Mouse (Mus musculus) kidney, postnatal 25 days (tissue): ENCODE data around the gene Ankrd44.

Experiments used
- DNase-seq, 2 experiments: peaks; one replicate each; pipeline ENCODE4 v3.0.0; 2021; ENCODE audit warnings: mixed read lengths in 2 of 2

Ankrd44 gene

DNA sequence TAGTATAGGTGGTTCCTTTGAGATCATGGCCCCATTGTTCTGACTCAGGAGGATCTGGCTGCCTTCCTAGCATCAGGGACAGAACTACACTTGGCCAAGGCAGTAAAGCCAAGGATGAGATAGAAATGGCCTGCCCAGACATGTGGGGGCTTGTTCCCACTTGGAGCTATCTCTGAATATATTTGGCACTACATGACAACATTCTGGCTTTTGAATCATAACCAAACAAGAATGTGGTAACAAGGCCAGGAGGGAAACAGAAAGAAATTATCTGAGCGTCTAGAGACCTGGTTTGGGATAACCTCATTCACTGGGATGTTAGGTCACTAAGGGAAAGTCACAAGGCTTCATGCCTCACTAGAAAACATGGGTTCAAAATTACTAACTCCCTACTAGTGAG is 81.8 kb downstream of the Ankrd44 start:
- no peak for DNase-seq

DNA sequence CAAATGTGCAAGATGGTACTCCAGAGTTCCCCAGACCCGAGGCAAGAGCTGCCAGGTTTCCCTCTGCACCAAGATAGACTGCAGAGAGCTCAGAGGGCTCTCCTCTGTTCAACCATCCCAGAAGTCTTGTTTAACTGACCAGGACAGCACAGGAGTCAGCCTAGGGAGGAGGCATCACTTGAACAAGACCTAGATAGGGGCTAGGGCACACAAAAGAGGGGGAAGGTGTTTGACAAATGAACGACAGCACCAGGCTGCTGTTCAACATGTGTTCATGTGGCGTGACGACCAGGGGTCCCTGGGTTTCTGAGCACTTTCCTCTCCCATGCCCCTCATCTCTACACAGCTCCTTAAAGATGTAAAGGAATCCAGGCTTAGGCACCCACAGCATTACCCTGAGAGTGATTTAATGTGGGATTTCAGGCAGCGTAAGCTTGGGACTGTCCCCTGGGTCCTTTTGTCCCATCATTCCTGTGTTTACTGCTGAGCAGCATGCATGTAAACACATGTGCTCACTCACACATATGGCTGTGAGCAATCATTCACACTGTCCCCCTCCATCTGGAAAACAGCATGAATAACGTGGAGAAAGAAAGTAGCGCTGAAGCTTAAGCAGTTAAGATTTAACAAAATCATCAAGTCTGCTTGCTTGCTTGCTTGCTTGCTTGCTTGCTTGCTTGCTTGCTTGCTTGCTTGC is 83.3 kb downstream of the Ankrd44 start:
- no peak for DNase-seq

DNA sequence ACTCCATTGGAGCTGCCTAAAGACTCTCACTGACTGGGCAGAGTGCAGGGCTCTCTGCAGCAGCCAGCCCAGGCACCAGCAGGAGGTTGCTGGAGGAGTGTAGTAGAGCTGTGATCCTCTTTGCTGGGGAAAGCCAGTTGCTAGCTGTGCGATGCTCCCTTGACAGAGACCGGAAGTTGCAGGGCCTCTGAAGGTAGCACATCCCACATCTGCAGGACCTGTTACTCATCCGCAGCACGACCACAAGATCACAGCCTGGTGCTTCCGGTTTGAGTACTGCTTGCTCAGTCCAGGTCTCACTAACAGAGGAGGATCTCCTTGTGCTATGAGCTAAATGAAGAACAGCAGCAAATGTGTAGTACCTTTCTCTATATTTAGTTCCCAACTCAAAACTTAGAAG is 84.4 kb downstream of the Ankrd44 start:
- DNase-seq: no peak

DNA sequence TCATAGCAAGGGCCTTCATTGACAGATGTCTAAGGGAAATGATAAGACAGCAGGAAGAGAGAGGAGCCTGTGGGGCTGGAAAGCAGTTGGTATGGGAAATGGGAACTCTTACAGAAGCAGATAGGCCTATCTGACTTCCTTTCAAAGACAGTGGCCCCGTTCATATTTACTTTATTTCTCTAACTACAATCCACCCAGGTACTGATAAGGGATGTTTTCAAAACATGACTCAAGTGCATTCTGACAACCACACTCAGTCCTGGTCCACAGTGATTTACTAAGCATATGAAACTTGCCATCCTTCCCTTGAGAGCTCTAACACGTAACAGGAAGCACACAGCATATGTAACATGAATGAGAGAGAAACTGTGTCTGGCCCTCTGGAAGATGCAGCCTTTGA is 86.1 kb downstream of the Ankrd44 start:
- no peak for DNase-seq

DNA sequence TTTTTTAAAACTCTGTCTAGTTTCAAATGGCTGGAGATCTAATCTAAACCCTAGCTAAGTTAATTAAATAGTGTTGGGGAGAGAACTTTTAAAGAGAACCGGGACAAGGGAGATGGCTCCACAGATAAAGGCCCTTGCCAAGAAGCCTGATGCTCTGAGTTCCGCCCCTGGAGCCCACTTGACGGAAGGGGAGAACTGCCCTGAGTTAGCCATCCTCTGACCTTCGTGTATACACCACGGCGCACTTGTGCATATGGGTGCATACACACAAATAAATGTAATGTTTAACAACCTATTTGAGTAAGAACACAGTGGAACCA is 87.7 kb downstream of the Ankrd44 start:
- no peak for DNase-seq

DNA sequence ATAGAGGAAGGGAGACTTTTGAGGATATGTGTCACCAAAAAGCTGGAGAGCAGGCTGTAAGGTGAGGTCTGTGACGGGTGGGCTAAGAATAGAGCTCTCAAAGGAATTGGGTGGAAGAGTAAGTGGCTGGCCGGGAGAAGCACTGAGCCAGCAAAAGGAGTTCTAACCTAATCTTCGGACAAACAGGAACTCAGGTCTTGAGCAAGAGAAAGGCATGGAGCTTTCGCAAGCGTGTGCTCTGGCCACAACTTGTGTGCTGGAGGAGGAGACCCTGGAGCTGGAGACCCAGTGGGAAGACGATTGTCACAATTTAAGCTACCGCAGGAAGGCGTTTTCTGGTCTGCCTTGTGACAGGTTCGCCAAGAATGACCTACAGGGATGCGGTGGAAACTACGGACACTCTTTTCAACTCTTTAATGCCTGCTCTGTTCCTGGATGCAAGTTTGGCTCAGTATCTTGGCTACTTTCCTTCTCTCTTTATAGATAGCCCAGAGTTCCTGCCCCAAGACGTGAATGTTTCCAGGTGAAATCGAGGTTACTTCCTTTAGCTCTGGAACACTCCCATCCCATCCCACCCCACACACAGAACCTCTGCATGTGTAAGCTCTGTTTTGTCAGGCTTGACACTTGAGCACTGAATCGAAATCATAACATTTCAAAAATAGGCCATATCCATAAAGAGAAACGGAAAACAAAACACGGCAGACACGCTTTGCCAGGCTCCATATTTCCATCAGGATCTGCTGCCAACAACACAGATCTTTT is 88.3 kb downstream of the Ankrd44 start:
- no peak for DNase-seq

DNA sequence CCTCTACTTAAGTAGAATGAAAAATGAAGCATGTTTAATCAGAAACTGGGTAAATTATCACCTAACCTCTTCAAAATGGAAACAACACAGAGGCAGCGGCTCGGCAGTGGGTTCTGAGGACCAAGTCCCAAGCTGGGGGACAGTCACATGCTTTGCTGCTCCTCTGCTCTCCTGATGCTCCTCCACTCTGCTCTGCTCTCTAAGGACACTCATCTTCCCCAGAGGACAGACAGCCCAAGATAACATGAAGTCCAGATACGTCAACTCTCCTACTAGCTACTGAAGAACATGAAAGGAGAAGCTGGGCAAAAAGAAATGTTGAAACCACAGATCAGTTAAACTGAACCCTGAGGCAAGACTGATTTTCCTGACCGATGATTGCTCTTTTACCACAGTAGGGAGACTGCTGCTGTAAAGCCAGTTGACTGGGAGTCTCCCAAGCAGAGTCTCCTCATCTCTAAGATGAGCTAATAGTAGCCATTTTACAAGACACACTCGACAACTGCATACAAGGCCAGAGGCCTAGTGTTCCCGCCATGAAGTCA is 90.5 kb downstream of the Ankrd44 start:
- no peak for DNase-seq

DNA sequence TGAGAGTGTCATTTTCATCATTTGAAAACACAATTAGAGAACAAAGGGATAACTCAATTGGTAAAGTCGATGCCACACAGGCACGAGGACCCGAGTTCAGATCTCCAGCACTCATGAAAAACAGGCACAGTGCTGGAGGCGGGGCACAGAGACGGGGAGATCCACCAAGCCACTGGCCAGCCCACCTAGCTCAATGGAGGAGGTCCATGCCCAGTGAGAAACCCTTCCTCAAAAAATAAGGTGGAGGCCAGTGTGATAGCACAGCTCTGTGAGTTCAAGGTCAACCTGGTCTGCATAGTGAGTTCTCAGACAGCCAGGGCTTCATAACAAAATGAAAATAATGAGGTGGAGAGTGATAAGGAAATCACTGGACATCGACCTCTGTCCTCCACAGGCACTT is 93.0 kb downstream of the Ankrd44 start:
- no peak for DNase-seq

DNA sequence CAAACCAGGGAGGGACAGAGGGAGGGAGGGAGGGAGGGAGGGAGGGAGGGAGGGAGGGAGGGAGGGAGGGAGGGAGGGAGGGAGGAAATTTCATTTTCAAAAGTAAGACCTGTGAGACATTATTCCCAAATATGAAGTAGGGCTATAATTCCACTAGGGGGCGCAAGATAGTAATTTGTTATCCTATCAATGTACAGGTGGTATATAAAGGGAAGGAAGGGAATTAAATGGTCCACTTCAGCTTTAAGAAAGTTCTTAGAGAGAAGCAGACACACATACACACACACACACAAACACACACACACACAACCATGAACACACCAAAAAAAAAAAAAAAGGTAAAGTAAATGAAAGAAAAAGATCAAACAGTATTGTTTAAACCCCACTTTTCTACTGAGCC is 93.4 kb downstream of the Ankrd44 start:
- DNase-seq: peak in 1 of 2 experiments; percentile 65

DNA sequence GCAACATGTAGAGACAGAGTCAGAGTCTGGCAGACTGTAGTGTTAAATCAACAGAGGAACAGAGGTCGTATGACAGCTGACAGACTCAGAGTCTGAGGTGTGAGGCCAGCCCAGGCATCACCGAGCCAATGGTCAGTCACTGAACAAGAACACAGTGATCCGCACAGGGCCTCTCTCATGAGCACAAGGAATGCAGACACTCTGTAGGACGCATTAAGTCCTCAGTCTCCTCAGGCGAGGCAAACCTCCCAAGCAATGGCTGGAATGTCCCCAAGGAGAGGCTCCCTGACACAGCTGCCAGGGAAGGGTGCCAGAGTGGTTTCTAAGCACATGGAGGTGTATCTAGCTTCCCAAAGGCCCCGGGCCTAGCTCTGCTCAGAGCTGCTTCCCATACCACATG is 96.0 kb downstream of the Ankrd44 start:
- DNase-seq: peak; percentile 62 to 80

DNA sequence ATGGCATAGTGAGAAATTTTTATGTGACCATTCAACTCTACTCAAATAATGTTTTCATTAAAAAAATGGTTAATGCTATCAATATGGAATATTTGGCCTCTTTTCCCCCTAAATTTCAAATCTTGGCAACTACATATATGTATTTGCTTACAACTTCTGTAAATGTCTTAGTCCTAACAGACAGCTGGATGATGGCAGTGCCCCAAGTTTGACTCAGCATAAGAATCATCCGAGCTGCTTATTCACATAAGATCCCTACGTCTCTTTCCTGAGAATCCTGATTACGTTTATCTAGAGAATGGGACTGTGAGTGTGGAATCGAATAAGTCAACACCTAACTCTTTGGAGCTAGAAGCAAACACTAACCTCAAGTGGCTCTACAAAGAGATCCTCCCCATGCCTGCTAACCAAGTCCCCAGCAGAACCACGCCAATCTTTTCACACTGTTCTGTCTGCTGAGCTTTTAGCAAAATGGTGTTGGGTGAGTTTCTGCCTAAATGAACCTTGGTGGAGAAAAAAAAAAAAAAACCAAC is 96.4 kb downstream of the Ankrd44 start:
- DNase-seq: no peak

DNA sequence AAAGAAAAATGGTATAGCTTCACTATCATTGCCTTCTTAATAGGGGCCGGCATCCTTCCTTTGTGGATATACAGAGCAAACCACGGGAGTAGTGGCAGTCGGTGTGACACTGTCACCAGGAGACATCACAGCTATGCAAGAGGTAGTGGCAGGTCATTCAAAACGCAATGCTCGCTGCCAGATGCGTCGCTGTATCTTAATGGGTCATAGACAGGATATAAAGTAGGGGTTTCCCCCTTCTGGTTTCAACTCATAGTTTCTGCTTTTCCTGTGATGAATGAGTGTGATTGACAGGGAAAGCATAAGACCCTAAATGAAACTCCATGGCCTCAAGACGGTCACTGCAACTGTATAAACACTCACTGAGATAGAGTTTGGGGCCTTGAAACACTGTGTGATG is 98.4 kb downstream of the Ankrd44 start:
- DNase-seq: no peak

DNA sequence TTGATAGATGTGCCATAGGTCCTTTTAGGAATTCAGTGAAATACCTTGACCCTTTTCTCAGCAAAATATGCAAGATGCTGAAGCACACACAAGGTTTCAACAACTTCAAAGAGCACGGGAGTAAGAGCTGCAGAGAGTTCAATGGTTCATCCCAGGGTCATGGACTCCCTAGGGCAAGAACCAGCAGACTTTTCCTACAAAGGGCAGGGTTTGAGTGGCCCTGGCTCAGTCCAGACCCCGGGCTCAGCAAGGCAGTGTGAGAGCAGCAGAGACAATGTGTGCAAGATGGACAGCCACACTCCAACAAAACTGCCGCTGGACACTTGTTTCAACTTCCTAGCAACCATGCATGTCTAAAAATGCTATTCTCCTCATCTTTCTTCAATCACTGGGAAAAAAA is 98.8 kb downstream of the Ankrd44 start:
- no peak for DNase-seq

DNA sequence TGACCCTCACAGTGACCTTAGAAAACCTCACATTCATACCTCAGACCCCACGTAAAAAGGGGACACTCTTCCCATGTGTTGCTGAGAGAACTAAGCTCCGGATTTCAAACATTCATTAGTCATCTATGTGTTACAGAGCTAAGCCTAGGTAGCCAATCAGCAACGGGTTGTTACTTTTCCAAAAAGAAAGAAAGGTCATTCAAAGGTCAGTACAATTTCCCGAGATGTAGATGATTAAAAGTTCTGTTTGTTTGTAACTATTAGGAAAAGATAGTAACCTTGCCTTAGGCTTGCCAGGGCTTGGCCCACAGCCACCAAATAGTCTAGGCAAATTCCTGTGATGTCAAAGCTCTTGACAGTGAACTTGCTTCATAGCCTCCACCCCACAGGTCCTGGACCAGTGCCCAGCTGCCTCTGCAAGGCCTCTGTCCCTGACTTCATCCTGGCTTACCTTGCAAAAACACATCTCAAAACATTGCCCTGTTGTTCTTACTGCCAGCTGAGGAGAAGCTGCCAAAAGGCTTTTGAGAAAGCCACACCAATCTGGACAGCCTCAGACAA is 99.7 kb downstream of the Ankrd44 start:
- DNase-seq: peak; percentile 98 to 99

DNA sequence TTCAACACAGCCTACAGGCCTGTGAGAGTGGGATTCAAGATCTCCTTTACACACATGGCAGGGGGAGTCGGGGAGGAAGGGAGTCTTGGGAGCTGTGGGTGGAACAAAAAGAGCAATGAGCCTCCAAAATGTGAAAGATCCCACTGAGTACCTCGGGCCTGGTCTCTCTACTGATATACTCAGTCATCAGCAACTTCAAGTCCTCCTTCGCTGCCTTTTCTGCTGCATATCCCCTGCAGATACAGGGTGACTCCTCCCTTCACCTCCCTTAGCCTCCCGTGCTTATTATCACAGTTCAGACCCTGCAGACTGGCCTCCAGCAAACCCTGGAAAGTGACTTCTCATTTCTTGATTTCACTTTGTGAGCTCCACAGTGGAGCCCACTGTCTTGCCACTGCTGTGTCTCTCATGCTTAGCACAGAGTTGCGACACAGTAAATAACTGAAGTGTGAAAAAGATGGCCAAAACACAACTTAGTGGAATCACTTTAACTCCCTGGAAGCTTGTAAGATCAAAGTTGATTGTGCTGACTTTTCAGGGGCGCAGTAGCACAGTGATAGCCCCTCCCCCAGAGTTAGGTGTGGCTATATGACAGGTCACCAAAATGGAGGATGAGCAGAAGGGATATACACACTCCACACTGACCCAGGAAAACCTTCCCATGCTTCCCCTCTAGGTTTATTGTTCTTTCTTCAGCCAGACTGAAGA is 100.3 kb downstream of the Ankrd44 start:
- DNase-seq: no peak

DNA sequence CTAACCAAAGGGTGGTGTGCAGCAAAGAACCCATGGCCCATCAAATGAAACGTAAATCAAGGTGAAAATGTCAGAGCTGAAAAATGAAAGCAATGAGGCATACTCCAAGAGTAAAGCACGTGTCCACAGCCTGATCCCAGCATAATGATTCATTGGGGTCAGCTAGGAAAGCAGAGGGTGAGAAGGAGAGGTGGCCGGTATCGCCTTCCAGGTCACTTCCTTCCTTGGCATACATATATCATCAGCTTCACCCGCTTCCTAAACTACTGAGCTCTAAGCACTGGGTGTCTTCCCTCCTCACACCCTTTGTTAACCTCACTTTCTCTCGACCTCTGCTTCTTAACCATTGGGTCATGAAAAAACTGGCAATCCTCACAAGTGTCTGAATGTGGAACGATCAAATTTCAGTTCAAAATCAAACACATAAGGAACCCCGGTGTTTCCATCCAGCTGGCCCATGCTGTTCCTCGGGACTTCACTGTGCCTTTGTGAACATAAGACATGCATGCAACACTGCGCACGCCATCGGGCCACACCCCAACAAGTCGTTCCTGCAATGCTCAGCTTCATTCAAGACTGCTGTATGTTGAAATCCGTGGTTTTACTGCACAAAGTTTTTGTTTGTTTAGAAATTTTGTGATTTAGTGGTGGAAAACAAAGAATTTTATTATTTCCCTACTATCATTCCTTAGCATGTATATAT is 101.9 kb downstream of the Ankrd44 start:
- DNase-seq: no peak

DNA sequence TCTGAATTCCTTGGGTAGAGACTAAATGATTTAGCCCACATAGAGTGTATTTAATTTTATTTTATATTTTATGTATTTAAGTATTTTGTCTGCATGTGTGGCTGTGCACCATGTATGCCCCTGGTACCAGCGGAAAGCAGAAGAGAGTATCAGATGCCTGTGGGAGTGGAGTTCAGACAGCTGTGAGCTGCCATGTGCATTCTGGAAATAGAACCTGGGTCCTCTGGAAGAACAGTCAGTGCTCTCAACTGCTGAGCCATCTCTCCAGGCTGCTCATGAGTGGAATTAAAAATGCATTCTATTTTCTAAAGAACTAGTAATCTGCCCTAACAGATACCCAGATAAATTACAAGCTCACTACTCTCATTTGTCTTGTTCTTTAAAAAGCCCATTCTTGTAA is 104.4 kb downstream of the Ankrd44 start:
- no peak for DNase-seq

DNA sequence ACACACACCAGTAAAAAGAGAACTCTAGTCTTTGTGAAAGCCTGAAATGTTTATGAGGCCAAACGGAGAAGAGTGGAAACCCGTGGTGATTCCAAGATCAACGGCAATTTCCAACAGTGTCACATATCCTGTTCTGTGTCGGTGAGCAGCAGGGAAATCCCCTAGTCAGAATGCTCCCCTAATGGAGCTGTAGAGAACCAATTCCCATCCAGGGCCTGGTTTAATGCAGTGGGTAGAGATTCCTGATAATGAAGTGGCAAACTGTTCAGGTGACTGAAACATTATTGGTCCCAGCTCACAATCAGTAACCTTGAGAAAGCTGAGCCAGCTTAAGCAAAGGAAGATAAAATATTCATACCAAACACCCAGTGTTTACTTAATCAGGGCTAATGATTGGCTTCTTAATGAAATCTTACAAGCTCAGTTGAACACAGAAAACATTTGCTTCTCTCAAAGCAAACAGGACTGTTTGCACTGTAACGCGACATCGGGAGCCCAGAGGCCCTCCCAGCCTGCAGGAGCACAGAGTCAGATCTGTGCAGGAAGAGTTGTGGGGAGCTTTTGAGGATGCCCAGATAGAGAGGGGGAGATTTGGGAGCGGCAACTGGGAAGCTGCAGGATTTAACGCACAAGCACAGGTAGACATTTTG is 110.9 kb downstream of the Ankrd44 start:
- no peak for DNase-seq

DNA sequence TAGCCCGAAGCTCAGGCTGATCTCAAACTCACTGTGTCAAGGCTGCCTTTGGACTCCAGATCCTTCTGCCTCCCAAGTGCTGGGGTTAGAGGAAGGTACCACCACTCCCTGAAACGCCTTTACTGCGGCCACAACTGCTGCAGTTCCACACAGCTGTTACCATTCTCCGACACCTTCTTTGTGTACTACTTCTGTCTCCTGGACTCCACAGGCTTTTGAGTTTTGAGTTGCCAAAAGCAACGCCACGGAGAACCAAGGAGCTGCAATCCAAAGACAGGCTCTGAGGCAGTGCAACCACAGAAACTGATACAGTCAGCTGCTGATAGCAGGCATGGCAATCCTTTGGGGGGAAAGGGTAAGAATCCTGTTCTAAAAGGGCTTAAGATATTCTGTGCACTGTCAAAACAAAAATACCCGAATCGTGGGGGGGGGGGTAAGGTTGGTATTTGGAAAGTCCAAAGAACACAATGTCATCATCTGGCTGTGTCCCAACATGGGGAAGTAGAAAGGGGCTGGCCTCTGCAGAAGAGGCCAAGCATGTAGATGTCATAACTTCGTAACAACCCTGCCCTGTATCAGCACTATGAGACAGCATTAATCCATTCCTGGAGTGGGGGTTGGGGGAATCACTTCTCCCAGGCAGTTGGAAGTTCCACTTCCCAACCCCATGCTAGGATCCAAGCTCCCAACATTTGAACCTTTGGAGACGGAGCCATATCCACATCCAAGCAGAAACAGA is 116.2 kb downstream of the Ankrd44 start:
- DNase-seq: no peak

DNA sequence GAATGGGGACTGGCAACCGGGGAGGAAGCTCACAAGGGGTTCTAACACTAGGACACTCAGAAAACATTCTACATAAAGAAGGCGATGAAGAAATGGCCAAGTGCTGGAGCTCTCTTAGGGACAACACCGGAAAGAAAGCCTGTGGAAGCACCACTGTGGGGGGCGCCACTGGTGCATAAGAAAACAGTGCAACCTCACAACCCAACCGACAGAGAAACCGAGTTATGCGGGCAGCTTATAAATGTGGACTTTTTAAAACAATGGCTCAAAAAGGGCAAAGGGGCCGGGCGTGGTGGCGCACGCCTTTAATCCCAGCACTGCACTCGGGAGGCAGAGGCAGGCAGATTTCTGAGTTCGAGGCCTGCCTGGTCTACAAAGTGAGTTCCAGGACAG is 117.1 kb downstream of the Ankrd44 start:
- no peak for DNase-seq

DNA sequence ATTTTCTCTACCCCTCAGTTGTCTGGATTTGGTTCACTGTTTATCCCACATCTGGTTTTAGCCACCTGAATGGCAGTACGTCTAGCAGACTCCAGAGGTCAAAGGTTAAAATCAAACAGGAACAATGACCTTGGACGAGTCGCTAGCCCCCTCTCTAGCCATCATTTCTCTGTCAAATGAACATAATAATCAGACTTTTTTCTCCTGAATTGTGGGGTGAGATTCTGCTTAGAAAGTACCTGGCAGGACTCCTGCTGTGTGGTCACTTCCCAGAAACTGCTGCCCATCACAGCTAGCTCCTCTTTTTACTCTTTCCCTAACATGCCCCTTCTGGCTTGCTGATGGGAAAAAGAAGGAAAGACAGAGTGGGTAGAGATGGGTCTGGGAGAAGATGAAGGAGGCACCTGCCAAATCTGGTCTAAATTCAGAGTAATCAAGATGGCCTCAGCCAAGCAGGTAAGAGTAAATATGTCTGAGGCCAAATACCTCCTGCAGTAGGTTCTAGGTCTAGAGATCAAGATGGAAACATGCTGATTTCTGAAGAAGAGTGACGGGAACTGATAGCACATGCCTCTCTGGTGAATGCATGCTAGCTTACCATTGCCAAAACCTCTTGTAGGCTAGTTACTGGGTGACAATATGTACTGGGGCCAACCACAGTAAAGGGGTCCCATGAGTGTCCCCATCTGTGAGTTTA is 117.6 kb downstream of the Ankrd44 start:
- DNase-seq: no peak
